Mouse (Mus musculus) ZHBTc4 (cell line): ENCODE data around the gene Ddx5.
A peak's percentile ranks its signal among the peaks of the same experiment; 100 is the strongest.
"Not testable (repeated sequence)": the region's sequence is repeated elsewhere in the genome, so short reads cannot be mapped to it uniquely, and the experiment has no call there.

Source experiments
- DNase-seq: peaks from one replicate; pipeline ENCODE4 v3.0.0-alpha.2; 2011; ENCODE audit warnings: low read depth, low spot score

Gene Ddx5

DNA sequence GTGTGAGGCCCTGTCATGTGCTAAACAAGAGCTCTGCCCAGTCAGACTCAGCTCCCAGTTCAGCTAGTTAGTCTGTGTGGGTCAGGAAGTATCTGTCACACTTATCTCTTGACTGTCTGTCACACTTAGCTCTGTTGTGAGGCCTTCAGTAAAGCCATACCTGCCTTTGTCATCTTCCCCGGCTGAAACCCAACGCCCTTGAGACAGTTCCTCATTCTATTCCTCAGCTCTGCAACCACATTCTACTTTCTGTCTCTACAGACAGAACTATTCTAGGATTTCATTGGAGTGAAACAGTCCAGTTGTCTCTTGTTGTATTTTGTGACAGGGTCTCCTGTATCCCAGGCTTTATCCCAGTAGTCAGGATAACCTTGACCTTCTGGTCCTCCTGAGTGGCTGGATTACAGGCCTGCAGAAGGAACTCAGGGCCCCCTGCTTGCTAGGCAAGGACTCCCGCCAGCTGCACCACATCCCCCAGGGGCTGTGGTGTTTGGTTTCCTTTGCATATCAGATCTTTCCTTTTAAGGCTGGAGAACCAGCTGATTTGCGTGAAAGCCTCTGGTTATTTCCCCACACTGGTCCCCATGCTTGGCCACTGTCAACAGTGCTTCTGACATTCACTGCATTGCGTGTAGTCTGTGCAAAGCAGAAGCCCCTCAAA, 26.7 kb downstream of the Ddx5 start:
- DNase-seq, result peak; percentile 64

DNA sequence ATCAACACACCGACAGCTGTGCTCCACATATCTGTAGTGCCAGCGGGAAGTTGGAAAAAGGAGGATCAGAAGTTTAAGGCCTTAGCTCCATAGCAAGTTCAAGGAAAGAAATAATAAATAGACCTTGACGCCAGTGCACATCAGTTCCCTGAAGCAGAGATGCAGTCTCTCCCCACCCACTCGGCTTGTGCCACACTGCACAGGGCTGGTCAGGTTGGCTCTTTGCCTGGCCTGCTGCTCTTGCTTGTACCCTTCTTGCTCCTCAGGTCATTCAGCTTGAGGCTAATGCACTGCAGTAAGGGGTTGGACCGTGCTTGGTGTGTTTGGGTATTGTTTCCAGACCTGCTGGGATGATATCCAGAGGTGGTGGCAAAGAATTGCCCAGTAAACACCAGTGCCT, 28.5 kb downstream of the Ddx5 start:
- no peak for DNase-seq

DNA sequence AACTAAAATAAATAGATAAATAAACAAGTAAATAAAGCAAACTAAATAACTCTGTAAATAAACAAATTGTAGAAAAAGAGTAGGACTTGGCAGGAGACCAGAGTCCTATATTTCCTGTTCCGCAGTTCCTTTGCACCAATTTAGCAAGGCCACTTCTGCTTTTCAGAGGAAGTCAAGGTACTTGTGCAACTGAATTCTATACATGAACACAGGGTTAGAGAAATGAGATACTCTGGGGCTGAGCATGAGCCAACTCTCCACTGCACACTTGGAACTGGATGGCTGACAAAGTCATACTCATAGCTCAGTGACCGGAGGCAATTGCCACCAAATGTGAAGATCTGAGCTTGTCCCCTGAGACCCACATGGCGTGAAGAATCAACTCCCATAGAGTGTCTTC, 30.0 kb downstream of the Ddx5 start:
- no peak for DNase-seq

DNA sequence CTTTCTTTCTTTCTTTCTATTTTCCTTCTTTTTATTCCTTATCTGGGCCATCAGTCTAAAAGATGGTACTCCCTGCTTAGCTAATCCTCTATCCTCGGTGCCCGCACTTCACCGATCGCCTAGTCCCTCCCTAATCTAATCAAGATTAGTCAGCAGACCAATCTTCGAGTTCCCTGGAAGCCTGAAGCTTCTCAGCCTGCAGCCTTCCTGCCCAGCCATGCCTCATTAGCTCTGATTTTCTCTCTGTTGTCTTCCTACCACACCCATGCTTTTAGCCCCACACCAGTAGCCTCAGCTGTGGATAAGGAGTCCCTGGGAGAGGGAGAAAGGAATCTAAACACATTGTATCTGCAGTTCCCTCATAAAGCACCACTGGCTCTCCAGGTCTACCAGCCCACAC, 33.4 kb downstream of the Ddx5 start:
- no peak for DNase-seq

DNA sequence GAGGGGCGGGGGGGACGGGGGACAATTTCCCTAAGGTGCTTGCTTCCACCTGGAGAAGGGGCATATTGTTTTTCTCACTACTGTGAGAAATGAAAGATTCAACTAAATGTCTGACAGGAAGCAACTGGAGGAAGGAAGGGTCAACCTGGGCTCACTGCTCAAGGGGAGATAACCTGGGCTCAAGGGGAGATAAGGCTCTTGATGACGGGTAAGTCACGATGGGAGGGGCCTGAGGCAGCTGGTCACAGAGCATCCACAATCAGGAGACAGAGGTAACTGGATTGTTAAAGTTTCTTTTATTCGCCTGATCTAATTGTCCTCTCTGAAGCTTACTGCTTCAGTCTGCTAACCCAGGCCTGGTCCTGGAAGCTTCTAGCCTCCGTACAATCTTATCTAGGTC, 35.7 kb downstream of the Ddx5 start:
- no peak for DNase-seq

DNA sequence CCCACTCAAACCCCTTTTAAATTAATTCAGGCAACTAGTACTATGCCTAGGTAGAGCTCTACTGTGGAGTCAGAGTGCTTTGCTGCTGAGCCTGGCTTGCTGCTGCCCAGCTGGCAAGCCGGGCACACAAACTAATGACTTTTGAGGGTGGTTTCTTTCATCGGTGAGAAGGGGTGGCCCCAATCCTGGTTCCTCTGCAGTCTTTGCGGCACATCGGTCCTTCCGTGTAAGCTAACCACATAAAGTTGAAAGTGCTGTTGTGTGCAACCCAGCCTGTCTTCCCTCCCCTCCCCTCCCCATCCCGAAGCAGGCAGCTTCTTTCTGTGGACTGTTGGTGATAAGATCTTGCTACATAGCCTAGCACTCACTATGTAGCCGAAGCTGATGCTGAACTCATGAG, 36.9 kb downstream of the Ddx5 start:
- no peak for DNase-seq

DNA sequence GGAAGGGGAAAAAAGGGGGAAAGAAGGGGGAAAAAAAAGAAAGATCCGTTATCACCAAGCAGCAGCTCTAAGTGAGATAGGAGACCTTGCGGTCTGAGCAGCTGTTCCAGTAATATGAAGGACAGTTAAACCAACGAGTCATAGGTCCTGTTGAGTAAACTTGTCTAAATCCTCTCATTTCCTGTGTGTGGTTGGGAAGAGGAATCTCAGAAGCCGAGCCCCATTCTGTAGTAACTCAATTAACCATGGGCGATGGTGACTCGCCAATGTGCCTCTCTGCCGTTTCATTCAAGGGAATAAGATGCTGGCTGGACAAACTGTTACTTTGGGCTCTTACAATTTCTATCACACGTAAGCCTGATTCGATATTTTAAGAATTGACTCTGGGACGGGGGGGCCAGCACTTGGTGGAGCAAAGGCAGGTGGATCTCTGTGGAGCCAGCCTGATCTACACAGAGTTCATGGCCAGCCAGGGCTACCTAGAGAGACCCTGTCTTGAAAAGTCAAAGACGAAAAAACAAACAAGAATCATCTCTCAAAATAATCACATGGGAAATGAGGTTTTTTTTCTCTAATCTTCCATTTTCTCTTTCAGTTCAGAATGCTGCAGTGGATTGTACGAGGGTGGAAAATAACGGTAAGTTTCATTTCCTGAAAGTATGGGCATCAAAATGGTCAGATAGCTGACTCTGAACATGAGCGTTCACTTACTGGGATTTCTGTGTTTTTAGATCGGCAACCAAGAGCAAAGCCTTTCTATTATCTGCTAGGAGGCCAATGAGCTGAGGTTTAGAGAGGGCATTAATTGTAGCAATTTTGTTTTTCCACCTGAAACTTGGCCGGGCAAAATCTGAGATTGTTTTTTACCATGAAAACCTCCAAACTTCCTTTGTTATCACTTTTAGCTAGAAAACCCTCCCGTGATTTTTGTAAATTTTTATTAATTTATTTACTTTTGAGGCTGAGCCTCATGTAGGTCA, 37.7 kb downstream of the Ddx5 start, which contains the start of gene Milr1:
TSS of gene Milr1 (plus strand) at position 188 of the 980 bp plus-strand sequence.
- no peak for DNase-seq

DNA sequence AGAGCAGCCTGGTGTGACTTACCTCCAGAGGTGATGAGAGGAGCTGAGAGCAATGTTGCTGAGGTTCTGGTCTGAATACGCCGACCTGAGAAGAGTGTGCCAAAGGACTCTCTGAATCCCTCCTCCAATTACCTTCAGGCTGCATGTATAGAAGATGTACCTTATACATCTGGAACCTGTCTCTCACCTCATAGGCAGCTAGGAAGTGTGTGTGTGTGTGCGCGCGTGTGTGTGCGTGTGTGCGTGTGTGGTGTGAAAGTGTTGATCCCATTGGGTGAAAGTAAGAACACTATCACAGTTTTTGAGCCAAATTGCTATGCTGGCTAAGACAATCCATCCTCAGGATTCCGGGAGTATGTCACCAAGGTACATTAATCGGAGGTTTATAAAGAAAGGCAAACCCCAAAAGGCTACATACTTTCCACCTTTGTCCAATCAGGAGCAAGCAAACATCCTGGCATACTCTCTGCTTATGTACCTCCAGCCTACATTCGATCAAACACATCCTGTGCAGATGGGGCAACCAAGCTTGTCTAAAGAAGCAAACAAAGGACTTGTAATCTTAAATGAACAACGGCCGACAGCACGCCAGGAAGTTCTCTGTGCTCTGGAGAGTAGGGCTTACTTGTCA, 38.7 kb downstream of the Ddx5 start, which contains the start of gene Pecam1:
TSS of gene Pecam1 (minus strand) at position 508 of the 631 bp plus-strand sequence.
- DNase-seq, result no peak

DNA sequence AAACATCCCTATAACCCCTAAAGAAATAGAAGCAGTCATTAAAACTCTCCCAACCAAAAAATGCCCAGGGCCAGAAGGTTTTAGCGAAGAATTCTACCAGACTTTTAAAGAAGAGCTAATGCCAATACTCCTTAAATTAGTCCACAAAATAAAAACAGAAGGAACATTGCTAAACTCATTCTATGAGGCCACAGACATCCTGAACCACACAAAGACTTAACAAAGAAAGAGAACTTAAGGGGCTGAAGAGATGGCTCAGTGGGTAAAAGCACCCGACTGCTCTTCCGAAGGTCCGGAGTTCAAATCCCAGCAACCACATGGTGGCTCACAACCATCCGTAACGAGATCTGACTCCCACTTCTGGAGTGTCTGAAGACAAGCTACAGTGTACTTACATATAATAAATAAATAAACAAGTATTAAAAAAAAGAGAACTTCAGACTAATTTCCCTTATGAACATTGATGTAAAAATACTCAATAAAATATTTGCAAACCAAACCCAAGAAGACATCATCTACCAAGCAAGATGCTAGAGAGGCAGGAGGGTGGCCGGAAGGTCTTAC, 39.3 kb downstream of the Ddx5 start:
- not testable (repeated sequence) for DNase-seq

DNA sequence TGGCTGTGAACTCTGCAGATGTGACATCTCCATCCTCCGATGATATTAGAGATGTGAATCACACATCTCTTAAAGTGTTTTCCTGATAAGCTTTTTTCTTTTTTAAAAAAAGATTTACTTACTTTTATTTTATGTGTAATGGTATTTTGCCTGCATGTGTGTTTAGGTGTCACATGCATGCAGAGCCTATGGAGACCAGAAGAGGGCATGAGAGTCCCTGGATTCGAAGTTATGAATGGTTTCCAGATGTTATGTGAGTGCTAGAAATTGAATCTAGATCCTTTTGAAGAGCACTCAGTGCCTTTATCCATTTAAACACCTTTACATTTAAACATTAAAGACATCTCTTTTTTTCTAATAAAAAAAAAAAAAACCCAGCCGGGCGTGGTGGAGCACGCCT, 44.0 kb downstream of the Ddx5 start:
- no peak for DNase-seq

DNA sequence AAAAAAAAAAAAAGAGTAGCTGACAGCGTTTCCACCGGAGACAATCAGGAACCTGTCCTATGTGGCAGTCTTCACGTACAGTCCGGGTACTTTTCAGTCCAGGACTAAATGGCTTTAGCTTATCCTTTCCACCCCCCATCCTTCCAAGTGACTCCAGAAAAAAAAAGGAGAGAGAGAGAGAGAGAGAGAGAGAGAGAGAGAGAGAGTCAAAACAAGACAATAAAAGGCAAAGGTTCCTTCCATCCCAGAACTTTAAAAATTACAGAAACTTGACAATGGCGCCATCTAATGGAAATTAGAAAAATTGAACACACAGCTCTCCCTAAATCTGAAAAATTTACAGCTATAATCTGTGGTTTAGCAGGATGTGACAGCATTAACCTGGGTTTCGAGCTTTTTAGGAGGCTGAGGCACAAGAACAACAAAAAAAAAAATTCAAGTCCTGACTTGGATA, 46.6 kb downstream of the Ddx5 start:
- DNase-seq, result peak; percentile 59

DNA sequence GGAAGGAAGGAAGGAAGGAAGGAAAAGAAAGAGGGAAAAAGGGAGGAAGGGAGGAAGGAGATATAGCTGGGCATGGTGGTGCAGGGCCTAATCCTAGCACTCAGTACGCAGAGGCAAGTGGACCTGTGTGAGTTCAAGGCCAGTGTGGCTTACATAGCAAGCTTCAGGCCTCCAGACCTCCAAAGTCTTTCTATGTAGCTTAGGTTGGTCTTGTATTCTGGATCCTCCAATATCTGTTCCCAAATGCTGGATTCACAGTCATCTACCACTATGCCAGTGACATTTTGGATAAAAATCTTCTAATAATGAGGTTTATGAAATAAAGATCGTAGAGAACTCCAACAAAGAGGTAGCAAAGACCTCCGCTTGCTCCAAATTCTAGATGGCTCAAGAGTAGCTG, 47.2 kb downstream of the Ddx5 start:
- DNase-seq, result no peak

DNA sequence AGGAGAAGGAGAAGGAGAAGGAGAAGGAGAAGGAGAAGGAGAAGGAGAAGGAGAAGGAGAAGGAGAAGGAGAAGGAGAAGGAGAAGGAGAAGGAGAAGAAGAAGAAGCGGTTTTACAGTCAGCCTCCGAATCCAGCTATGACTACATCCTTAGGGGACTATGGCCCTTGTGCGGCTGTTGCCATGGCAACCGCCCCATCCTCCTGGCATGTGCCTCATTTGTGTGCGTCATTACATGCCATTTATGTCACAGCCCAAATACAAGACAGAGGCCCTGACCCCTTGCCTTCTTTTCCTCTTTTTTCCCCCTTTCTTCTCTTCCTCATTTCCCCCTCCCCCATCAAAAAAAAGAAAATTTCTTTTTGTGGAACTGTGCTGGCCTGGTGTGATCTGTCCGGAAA, 47.8 kb downstream of the Ddx5 start:
- peak; percentile 67 for DNase-seq

DNA sequence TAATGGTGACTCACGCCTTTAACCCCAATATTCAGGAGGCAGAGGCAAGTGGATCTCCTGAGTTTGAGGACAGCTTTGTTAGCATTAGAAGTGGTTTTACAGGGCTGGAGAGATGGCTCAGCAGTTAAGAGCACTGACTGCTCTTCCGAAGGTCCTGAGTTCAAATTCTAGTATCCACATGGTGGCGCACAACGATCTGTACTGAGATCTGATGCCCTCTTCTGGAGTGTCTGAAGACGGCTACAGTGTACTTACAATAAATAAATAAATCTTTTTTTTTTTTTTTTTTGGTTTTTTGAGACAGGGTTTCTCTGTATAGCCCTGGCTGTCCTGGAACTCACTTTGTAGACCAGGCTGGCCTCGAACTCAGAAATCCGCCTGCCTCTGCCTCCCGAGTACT, 48.3 kb downstream of the Ddx5 start:
- not testable (repeated sequence) for DNase-seq

DNA sequence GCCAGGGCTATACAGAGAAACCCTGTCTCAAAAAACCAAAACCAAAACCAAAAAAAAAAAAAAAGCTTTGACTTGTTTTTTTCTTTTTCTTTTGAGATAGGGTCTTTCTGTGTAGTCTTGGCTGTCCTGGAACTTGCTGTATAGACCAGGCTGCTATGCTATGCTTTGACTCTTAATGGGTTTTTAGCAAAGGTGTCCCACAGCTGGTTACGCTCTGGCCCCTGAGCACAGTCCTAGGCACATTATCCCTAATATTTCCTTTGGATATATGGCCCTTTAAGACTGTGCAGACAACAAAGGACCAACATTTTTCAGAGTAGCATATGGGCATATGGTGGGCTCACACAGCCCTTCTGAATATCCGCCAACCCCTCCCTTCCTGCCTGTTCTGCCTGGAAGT, 49.9 kb downstream of the Ddx5 start:
- no peak for DNase-seq

DNA sequence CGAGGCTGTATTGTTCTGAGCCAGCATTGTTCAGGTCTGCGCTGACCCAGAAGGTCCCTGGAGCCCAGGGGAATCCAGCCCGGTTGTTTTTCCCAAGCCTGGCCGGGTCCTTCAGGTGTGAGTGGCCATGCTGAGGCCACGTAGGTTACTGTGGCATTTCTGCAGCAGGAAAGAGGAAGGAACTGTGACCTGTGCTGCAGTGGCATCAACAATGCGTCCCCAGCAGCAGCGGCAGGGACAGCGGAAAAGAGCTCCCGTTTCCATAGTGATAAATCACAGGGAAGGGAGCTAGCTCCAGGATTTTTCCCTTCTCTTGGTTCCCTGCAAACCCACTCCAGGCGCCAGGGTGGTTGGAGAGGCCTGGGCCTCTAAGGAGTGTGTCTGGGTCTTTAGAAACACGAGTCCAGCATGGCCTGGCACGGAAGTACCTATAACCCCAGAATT, 51.8 kb downstream of the Ddx5 start:
- DNase-seq, result no peak

DNA sequence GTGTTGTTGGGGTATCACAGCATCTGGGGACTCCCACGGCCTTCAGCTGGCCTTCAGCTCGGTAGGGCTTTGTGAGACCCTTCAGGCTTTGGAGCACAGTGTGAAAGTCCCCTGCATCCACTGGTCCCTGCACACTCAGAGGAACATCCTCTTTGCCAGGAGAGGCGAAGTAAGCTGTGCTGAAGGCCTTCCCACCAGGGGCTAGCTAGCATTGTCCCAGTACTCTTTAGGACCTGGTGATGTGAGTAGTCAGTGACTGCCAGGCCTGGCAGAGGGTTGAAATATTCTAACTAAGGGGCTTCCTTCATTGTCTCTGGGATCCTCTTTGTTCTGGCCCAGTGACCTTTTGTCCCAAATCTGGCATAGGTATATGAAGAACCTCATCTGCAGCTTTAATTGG, 52.4 kb downstream of the Ddx5 start:
- DNase-seq, result no peak

DNA sequence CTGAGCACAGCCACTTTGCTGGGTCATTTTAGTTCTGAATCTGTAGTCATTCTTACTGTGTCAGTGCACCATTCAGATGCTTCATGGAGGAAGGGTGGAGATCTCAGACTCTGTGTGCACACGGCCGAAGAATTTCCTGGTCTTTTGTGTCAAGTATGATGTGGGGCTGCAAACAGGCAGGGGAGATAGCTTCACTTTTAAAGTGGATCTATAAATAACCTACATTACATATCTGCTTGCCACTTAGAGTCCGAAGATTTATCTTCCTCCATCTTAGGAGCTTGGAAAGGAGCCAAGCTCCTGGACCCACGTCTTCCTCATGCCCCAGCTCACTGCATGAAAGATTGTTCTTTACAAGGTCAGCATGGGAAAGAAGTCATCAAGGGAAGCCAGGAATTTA, 58.3 kb downstream of the Ddx5 start:
- DNase-seq, result no peak
